Mouse (Mus musculus) limb, embryonic 11.5 days (tissue): ENCODE measurements around the gene Fam131a. TPM values are rescaled to one million over a fixed set of nuclear protein-coding genes. Genes with fewer than 3 reads are reported as not detected.

Source experiments
- ATAC-seq: fragments of 200-750 bp; cut with Nextera tagmentation; 2 replicates; pipeline ENCODE4 v1.8.0; 2017; ENCODE audit warnings: low read depth; ENCODE audit not compliant: insufficient number of reproducible peaks, low FRiP score, low TSS enrichment
- DNase-seq: peaks from one replicate; pipeline ENCODE4 v3.0.0-alpha.2; 2015; ENCODE audit warnings: low spot score
- H3K27ac ChIP-seq: fragments of 300-500 bp; sonication (generic); replicated peaks from 2 replicates; pipeline ENCODE4 v1.5.1; 2014; ENCODE audit warnings: low read depth, mild to moderate bottlenecking, low read length
- H3K27me3 ChIP-seq: fragments of 300-500 bp; sonication (generic); 2 replicates; pipeline ENCODE4 v1.6.1; 2014; ENCODE audit warnings: mild to moderate bottlenecking, low read length, mixed read lengths; ENCODE audit not compliant: control insufficient read depth, insufficient read depth
- H3K36me3 ChIP-seq: fragments of 300-500 bp; sonication (generic); 2 replicates; pipeline ENCODE4 v1.6.1; 2014; ENCODE audit warnings: mild to moderate bottlenecking, low read length, moderate library complexity, mixed read lengths; ENCODE audit not compliant: control insufficient read depth, insufficient read depth
- H3K4me1 ChIP-seq: fragments of 300-500 bp; sonication (generic); 2 replicates; pipeline ENCODE4 v1.6.1; 2014; ENCODE audit warnings: low read length, mixed read lengths; ENCODE audit not compliant: control insufficient read depth, insufficient read depth
- H3K4me2 ChIP-seq: fragments of 300-500 bp; sonication (generic); 2 replicates; pipeline ENCODE4 v1.6.1; 2014; ENCODE audit warnings: low read depth, mild to moderate bottlenecking, moderate library complexity; ENCODE audit not compliant: severe bottlenecking
- H3K4me3 ChIP-seq: fragments of 300-500 bp; sonication (generic); 2 replicates; pipeline ENCODE4 v1.5.1; 2014; ENCODE audit warnings: low read depth, low read length
- H3K9ac ChIP-seq: fragments of 300-500 bp; sonication (generic); 2 replicates; pipeline ENCODE4 v1.6.1; 2014; ENCODE audit warnings: mild to moderate bottlenecking, low read length
- H3K9me3 ChIP-seq: fragments of 300-500 bp; sonication (generic); 2 replicates; pipeline ENCODE4 v1.6.1; 2016; ENCODE audit warnings: low read length; ENCODE audit not compliant: control insufficient read depth
- WGBS: fragments of 180-500 bp; shearing (Covaris S2); extraction: QIAGEN DNeasy Blood & Tissue Kit; methylation state at CpG from one replicate; pipeline ENCODE4 v1.1.7; 2014; 5-methylcytosine and 5-hydroxymethylcytosine counted together
- polyA plus RNA-seq: library from polyadenylated mRNA; unstranded; fragments of >200 nt; fragmentation: Nextera tagmentation; extraction: Ambion mirVana; gene quantifications from 2 replicates; pipeline ENCODE4 v1.2.1, GENCODE M21; 2014

Fam131a gene
- polyA plus RNA-seq, 1 experiment from 2014 or later, result 3.5 TPM

GRCm38 (mm10) chr16:20715976-20716840, 23.2 kb downstream of the Fam131a start:
- peak; percentile 83 for ATAC-seq
- peak; percentile 91 for DNase-seq
- Histone ChIP-seq H3K36me3 (peaks cover 4% of the 10 kb centered on the region; the same call in 1 of the 2 replicates), H3K4me3 (peak overlapping the region; percentile 49), H3K9me3 (no peaks in the 10 kb centered on the region), H3K27ac (peak overlapping the region; percentile 68), H3K27me3 (no peaks in the 10 kb centered on the region), H3K4me2 (peak overlapping the region; percentile 72), H3K9ac (peak overlapping the region; percentile 70), H3K4me1 (peaks cover 22% of the 10 kb centered on the region)
- under 1% methylated on average over 65 of the region's 68 CpGs for WGBS

DNA sequence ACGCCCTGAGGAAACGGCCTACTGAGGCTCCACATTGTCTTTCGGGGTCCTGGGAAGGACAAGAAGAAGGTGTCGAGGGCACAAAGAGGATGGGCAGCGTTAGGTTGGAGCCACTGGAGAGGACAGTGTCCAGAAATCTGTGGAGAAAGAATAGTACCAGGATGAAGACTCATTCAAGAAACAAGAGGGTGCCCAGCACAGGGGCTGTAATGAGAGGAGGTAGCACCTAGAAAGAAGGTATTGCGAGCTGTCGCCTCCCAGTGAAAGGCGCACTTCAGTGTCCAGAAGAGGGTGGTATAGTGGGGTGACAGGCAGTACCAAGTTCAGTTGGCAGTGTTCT, 23.8 kb downstream of the Fam131a start:
- H3K4me1 ChIP-seq, result peaks cover 22% of the 10 kb centered on the region
- H3K36me3 ChIP-seq, result no peaks in the 10 kb centered on the region; the same call in 1 of the 2 replicates
- H3K4me2 ChIP-seq, result peak overlapping the region; percentile 72
- no peak for DNase-seq
- under 1% methylated on average over 8 of the region's 8 CpGs for WGBS
- H3K9ac ChIP-seq, result peak overlapping the region; percentile 54
- peak overlapping the region; percentile 68 for H3K27ac ChIP-seq
- H3K27me3 ChIP-seq, result no peaks in the 10 kb centered on the region
- H3K9me3 ChIP-seq, result no peaks in the 10 kb centered on the region
- peak overlapping the region; percentile 49 for H3K4me3 ChIP-seq
- ATAC-seq, result peak; percentile 10; the same call in 1 of the 2 replicates

GRCm38 (mm10) chr16:20717181-20717977, 24.3 kb downstream of the Fam131a start, which contains the start of the genes Polr2h and Clcn2:
Gene Polr2h, plus strand, starts transcription at chr16:20717665.
Gene Clcn2, minus strand, starts transcription at chr16:20717746.
- no peaks in the 10 kb centered on the region for H3K27me3 ChIP-seq
- WGBS, result 0% methylated on average over 62 of the region's 62 CpGs
- H3K9me3 ChIP-seq, result no peaks in the 10 kb centered on the region
- ATAC-seq, result peak; percentile 81
- peak within 1 kb of the TSS; percentile 68 for H3K27ac ChIP-seq
- H3K4me1 ChIP-seq, result peaks cover 22% of the 10 kb centered on the region
- H3K4me3 ChIP-seq, result peak within 1 kb of the TSS; percentile 49
- peak within 1 kb of the TSS; percentile 70 for H3K9ac ChIP-seq
- H3K4me2 ChIP-seq, result peak within 1 kb of the TSS; percentile 72
- no peaks in the 10 kb centered on the region; the same call in 1 of the 2 replicates for H3K36me3 ChIP-seq
- peak; percentile 94 for DNase-seq

DNA sequence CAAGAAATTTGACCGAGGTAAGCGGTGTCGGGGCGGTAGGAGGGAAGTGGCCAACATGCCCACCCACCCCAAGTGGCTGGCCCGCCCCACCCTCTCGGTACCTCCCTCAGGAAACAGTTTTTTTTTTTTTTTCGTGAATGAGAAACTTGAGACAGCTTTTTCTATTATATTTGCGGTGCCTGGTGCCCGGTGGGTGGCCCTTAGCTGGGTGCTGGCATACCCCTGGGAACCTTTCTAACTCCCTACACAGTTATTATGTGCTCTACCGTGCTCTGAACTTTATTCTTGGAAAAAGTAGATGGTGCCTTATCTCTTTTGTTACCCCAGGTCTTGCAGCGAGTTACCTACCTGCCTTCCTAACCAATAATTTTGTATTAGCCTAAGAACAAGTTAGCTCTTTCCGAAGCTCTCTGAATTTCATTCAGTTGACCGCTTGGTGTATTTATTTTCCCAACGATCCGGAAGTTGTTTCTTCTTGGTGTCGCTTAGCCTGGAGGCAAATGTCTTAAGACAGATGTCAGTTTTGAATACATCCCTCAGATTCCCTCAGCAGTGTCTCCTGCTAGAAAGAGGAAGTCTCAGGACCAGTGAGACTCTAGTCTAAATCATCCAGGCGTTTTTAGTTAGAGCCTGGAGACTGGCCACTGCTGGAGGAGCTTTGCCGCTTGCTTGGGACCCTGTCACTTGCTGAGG, 25.1 kb downstream of the Fam131a start:
- ATAC-seq (peak; percentile 20), DNase-seq (no peak)
- H3K4me1 ChIP-seq, result peaks cover 22% of the 10 kb centered on the region
- no peaks in the 10 kb centered on the region for H3K9me3 ChIP-seq
- H3K4me3 ChIP-seq, result peak overlapping the region; percentile 49
- 3% methylated on average over 18 of the region's 18 CpGs for WGBS
- no peaks in the 10 kb centered on the region for H3K27me3 ChIP-seq
- no peaks in the 10 kb centered on the region; the same call in 1 of the 2 replicates for H3K36me3 ChIP-seq
- peak overlapping the region; percentile 54 for H3K9ac ChIP-seq
- H3K4me2 ChIP-seq, result peak overlapping the region; percentile 72
- H3K27ac ChIP-seq, result no peak overlapping the region; the same call in 1 of the 2 replicates

GRCm38 (mm10) chr16:20721808-20722207, 28.8 kb downstream of the Fam131a start:
- Histone ChIP-seq H3K9me3 (no peaks in the 10 kb centered on the region), H3K36me3 (no peaks in the 10 kb centered on the region; the same call in 1 of the 2 replicates), H3K4me3 (no peak overlapping the region), H3K4me1 (peaks cover 8% of the 10 kb centered on the region; the same call in 1 of the 2 replicates), H3K27ac (no peak overlapping the region), H3K9ac (no peak overlapping the region), H3K27me3 (no peaks in the 10 kb centered on the region), H3K4me2 (no peak overlapping the region)
- ATAC-seq, result no peak
- no peak for DNase-seq
- WGBS, result 84% methylated on average over 10 of the region's 10 CpGs

GRCm38 (mm10) chr16:20722736-20723135, 29.7 kb downstream of the Fam131a start:
- Histone ChIP-seq H3K27me3 (no peaks in the 10 kb centered on the region), H3K36me3 (no peaks in the 10 kb centered on the region; the same call in 1 of the 2 replicates), H3K27ac (no peak overlapping the region), H3K4me1 (peaks cover 6% of the 10 kb centered on the region; the same call in 1 of the 2 replicates), H3K9me3 (no peaks in the 10 kb centered on the region), H3K9ac (no peak overlapping the region), H3K4me3 (no peak overlapping the region), H3K4me2 (no peak overlapping the region)
- WGBS, result 51% methylated on average over 4 of the region's 4 CpGs
- DNase-seq (no peak), ATAC-seq (no peak)

DNA sequence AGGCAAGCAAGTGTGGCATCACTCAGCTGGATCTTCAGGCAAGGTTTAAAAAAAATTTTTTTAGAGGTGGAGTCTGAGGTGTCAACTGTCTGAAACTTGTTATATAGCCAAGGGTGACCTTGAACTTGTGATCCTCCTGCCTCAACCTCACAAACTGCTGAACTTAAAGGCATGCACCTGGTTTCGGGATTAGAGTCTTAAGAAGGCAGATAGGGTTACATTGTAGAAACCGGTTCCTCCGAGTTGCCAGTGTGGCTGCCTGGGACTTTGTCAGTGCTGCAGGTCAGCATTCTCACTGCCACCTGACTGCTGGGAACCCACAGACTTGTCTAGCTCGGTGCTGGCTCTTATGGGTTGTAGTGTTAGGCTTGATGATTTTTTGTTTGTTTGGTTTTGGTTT, 30.2 kb downstream of the Fam131a start:
- DNase-seq (no peak), ATAC-seq (no peak)
- H3K4me1 ChIP-seq, result peaks cover 6% of the 10 kb centered on the region; the same call in 1 of the 2 replicates
- no peak overlapping the region for H3K9ac ChIP-seq
- H3K4me2 ChIP-seq, result no peak overlapping the region
- 39% methylated on average over 4 of the region's 4 CpGs for WGBS
- no peaks in the 10 kb centered on the region; the same call in 1 of the 2 replicates for H3K36me3 ChIP-seq
- no peak overlapping the region for H3K4me3 ChIP-seq
- H3K27me3 ChIP-seq, result no peaks in the 10 kb centered on the region
- no peak overlapping the region for H3K27ac ChIP-seq
- no peaks in the 10 kb centered on the region for H3K9me3 ChIP-seq
